Mouse (Mus musculus) G1E-ER4 (cell line): ENCODE results near the gene Cmbl. TPM values are rescaled to one million over a fixed set of nuclear protein-coding genes. Genes with fewer than 3 reads are reported as not detected.

Experiments
- GATA1 ChIP-seq: IDR thresholded peaks from one replicate; pipeline ENCODE4 v1.8.0; 2012; ENCODE audit warnings: low read length, inconsistent platforms
- polyA plus RNA-seq: library from polyadenylated mRNA; stranded (reverse); fragments of >175 nt; gene quantifications from 2 replicates; pipeline ENCODE4 v1.2.3, GENCODE M21; 2012

The Cmbl gene
- polyA plus RNA-seq, 1 experiment, result not detected

DNA sequence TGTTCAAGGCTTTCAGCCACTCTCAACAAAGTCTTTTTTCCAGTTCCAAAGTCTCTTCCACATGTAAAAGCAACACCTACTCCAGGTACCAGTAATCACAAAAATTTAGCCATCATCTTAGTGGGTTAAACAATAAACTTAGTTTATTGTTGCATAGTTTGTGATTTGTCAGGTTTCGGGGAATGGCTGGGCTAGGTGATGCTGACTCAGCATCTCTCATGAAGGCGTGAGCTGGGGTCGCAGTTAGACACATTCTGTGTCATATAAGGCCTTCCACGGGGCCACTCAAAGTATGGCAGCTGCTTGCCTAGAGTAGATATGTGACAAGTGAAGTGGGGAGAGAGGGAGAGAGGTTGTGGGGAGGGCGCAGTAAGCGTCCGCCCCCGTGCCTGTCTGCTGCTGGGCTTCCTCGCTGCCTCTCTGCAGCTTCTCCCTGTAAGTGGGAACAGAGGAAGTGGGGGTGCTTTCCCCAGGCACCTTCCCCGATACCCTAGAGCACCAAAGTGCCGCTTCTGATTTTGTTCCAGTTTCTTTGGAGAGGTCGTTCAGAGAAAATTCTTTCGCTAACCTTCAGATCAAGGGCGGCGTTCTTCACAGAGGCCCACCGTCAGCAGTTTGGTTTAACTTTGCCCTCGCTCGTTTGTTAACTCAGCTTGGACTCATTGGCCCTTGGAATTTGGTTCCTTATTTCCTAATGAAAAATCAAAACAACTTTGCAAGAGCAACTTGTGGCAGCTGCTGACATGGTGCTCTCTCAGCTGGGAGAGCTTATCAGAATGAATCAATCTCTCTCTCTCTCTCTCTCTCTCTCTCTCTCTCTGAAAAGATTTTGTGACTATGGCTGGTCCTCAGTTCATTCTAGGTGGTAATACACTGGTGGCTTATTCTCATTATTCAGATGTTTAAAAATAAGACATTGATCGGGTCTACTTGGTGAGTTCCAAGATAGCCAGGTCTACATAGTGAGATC lies 1.3 kb upstream of the Cmbl start:
- TF ChIP-seq GATA1, result no peak

DNA sequence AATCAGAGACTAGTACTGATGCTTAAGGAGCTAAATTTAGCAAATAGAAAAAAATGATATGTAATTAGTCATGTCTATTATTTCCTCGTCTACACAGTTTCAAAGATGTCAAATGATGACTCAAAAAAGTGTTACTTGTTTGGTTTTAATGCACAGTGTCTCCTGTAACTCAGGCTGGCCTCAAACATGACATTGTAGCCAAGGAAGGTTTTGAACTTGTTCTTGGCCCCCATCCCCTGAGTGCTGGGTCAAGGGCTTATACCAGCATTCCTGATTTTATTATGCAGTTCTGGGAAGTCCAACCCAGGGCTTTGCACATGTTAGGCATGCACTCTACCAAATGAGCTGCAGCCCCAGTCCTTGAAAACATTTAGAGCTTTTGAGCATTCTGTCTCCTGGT lies 597 bp downstream of the Cmbl start:
- no peak for TF ChIP-seq GATA1

DNA sequence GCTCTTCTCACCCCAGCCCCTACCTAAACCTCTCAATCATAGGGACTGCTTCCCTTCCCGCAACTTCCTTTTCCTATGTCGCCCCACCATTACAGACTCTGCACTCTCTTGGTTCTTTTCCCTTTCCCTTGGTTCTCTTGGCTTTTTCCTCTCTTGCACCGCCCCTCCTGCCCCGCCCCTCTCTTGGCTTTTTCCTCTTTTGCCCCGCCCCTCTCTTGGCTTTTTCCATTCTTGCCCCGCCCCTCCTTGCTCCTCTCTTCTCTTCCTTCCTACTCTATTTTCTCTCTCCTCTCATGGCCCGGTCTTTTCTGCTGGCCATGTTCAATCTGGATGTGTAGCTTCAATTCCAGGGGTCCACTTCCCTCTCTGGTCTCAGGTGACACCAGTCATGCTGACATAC lies 2.2 kb downstream of the Cmbl start:
- TF ChIP-seq GATA1, result no peak

DNA sequence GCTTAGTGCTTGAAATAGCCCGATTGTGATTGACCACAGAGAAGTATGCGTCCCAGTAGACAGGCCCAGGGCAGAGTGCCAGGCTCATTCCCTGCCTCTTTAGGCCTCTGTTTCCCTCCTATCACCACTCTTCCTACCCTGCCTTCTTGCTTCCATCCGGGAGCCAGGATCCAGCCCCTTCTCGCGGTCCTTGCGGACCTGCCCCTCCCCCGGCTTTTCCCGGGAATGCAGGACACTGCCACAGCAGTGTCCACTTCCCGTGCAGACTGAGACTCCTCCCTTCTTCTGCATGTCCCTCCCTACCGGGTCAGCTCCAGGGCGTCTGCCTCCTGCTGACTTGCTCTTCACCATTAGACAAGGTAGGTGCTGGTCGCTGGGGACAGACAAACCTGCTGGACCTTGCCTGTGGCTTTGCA lies 3.4 kb downstream of the Cmbl start:
- TF ChIP-seq GATA1, result no peak

DNA sequence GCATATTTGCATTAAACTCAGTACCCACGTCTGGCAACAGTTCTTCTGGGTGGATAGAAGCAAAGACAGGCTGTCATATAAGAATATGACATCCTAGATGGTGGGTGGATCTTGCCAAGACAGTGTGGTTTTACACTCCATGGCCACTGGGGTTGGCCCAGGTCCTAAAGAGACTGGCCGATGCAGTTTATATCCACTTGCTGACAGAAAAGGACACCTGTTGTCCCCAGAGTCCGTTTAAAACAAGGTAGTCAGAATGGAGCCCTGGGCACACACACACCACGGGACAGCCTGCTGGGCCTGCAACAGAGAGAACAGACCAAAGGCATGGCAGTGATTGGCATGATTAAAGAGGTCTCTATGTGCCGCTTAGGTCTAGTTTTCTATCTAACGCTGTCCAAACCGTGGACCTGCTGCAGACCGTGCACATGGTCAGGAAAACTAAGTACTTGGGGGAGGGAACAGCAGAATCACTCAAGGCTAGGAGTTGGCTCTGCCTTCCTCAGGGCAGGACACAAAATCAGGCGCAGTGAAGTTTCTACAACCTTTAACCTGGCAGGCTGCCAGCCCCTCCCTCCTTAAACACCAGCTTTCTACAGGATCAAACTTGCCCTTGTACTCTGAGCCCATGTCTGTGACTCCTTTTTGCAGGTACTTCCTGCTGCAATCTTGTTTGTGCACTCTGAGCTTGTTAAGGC lies 4.3 kb downstream of the Cmbl start:
- no peak for TF ChIP-seq GATA1

DNA sequence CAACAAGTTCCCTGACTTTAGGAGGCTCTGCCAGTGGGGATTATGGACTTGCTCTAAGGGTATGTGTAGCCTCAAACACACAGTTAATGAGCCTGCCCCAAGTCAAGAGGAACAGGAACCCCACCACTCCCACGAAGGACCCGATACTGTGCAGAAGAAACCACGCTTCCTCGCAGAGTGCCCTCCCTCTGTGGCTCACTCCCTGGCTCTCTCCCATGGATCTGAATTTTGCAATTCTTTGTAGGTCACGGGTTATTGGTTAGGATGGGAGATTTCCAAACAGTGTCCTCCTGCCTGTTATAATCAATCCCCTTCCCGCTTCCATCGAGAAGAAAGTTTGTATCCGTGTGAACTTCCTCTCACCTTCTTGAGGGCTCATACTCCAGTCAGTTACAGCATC lies 5.8 kb downstream of the Cmbl start:
- TF ChIP-seq GATA1, result no peak

DNA sequence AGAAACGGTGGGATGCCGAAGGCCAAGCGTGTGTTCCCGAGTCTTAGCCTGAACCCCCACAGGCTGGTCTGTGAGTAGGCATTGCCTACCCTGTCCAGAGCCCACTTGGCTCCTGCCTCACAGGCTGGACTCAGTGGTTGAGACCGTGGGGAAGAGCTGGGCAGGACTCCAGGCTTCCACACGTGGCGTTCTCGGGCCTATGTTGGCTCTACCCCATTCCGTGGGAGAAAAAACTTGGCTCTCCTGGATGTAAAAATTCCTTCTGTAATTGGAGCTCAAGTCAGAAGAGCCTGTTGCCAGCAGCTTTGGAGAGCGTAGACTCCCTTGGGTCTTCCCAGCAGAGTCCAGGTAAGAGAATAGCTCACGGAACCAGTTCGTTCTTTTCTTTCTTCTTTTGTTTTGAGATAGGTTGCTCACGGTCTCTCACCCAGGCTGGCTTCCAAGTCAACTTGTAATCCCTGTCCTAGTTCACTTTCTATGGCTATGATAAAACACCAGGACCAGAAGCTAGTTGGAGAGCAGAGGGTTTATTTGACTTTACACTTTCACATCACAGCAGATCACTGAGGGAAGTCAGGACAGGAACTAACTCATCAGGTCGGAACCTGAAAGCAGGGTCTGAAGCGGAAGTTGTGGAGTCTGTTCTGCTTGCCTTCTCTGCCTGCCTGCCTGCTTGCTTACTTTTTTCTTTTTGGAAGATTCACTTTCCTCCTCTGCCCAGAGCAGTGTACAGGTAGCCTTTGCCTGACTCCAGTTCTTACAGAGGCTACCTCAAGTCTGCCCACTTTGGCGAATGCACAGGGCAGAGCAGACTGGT lies 6.9 kb downstream of the Cmbl start:
- no peak for TF ChIP-seq GATA1

DNA sequence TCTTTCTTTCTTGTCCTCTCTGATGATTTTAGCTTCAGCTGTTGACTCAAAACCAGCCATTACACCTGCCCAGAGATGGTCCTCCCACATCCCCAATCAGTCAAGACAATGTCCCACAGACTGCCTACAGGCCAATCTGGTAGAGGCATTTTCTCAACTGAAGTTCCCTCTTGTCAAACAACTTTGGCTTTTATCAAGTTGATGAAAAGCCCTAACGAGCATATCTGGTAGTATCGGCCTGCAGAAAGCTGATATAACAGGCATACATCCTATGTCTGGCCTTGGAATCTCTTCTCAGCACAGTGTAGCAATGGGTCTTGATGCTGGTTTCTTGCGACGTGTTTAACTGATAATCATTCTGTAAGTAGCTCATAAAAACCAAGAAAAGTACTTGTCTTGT lies 8.1 kb downstream of the Cmbl start:
- TF ChIP-seq GATA1, result peak; percentile 29

DNA sequence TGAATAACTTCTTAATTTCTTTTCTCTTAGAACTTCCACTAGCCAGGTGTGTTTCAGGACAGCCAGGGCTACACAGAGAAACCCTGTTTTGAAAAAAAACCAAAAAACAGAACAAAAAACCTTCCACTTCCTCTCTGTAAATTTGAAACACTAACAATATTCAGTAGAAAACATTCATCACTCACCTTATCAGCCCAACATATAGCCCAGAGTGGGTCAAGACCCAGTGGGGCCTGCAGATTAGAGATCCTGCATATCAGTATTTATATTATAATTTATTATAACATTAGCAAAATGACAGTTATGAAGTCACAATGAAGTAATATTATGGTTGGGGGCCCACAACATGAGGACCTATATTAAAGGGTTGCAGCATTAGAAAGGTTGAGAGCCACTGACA lies 8.5 kb downstream of the Cmbl start:
- TF ChIP-seq GATA1, result no peak

DNA sequence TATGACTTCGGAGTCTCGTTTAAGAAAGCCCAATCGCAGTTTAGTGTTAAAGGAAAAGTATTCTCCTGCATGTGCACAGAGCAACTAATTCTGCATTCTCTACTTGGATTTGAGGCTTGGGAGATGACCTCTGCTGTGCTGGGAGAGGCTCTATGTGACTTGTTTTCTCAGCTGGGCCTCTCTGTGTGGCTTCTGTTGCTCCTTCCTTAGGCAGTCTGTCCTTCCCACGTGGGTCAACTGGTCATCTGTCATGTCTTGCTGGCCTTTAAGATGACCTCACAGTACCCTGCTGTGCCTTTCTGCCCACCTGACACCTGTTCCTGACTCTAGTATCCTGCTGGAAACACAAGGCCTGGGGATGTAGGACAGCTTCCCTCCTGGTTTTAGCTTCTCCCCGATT lies 10.9 kb downstream of the Cmbl start:
- no peak for TF ChIP-seq GATA1

DNA sequence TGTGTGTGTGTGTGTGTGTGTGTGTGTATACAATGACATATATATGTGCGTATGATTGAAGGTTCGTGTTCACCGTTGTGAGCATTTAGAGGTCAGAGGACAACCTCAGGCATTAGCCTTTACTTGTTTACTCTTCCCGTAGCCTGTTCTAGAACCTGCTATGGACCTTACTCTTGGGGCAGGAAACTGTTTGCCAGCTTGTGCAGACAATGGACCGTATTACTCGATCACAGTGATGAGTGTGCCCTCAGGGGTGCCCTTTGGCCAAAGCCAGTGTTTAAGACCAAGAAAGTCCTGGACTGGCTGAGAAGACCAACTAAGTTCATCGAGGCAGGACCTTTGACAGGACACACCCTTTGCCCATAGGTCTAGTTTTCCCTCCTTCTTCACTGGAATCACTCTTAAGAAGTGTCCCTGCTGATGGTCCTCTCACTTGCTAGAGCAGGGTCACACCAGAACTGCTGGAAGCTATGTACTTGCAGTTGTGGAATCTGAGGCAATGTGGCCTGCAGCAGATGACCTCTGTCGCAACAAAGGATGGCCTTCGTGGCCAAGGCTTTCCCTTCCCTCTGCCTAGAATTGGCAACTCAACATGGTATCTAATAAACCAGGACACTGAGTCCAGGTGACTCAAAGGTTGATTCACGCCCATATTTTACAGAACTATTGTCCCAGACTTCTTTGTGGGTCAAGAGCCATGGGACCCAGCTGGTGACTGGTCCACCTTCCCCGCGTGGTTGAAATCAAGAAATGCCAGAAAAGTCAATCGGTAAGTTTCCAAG lies 18.3 kb downstream of the Cmbl start:
- no peak for TF ChIP-seq GATA1

DNA sequence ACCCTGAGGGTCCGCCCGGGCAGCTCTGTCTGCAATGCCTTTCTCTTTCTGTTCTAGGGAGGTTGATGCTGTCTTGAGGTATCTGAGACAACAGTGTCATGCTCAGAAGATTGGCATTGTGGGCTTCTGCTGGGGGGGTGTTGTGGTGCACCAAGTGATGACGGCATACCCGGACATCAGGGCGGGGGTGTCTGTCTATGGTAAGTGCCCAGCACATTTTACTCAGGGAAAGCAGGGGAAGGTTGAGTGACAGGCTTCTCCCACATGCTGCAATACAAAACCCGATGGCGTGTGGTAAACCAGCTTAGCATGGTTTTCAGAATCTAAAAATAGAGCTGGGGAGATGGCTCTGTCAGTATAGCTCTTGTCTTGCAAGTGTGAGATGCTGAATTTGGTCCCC lies 20.0 kb downstream of the Cmbl start:
- TF ChIP-seq GATA1, result no peak

DNA sequence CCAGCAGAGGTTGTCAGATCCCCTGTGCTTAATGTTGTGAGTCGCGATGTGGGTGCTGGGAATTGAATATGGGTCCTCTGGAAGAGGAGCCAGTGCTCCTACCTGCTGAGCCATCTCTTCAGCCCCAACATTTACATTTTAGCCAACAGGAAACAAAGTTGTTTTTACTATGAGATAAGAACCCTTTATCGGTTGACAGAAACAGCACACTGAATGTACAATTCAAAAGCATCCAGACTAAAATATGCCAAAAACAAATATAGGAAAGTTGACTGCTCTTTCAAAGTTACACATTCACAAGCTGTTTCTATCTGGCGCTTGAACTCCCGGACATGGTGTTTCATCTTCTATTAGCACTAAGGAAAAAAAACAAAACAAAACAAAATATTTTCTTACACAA lies 20.9 kb downstream of the Cmbl start:
- no peak for TF ChIP-seq GATA1

DNA sequence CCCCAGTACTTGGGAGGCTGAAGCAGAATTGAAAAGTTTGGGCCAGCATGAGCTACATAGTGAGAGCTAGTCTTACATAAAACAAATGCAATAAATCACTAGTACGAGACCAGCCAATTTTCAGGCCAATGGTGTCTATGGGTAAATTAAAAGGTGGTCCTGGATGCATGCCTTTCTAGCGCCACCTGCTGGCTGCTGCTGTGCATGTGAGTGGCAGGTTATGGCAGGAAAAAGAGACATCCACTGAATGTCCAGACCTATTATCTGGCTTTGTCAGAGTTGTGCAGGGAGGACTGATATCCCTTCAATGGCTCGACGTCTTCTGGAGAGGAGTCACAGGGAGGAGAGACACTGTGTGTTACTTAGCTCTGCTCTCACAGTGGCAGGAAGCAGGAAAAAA lies 21.3 kb downstream of the Cmbl start:
- TF ChIP-seq GATA1, result no peak

DNA sequence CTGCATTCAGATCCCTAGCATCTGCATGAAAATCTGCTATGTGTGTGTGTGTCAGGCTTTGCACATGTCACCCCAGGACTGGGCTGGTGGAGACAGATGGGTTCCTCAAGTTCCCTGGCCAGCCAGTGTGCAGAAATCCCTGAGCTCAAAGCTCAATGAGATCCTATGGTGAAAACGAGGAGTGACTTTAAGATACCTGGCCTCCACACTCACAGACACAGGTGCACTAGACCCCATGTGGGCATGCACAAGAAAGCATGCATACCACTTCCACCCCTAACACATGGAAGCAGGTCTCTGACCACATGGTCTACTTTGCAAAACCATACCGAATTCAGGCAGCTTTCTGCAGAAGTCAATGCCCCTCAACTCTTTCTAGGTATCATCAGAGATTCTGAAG lies 22.6 kb downstream of the Cmbl start:
- TF ChIP-seq GATA1, result no peak

DNA sequence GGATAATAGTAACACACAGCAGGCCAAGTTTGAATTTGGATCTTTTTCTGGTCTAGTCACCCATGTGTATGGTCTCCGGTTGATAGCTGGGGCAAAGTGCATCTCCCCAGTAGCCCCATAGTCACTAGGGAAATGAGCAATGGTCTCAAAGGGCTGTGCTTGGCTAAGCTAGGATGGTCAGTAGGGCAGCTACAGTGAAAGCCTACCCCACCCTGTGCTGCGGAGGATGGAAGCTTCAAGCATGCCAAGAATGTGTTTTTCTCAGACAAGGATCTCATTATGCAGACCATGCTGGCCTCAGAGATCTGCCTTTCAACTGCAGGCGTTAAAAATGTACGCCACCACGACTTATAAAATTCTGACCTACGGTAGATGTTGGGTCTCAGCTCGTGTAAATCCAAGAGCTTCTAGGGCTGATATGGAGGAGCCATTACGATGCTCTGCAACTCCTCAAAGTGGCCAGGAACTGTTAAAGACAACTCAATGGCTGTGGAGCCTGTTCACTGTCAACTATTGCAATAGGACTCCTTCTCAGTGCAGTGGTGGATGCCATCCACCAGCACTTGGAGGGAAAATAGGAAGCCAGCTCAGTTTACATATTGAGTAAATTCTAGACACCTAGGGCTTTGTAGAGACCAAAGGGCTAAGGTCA lies 23.9 kb downstream of the Cmbl start:
- no peak for TF ChIP-seq GATA1
